Mouse (Mus musculus) activated CD4-positive, CD25-positive, alpha-beta regulatory T cell, adult 4 months (primary cell): ENCODE measurements around the gene Slc1a7. TPM values are rescaled to one million over a fixed set of nuclear protein-coding genes. Genes with fewer than 3 reads are reported as not detected.

Source experiments
- ATAC-seq: one replicate; pipeline ENCODE4 v1.8.0; 2017
- polyA plus RNA-seq, 2 experiments: library from polyadenylated mRNA; unstranded; fragments of 100-300 nt; shearing (Covaris generic); gene quantifications; one replicate each; pipeline ENCODE4 v1.2.1; 2017

Slc1a7 gene
- polyA plus RNA-seq, 2 experiments from 2014 or later, result 0.17 TPM; not detected in 1

DNA sequence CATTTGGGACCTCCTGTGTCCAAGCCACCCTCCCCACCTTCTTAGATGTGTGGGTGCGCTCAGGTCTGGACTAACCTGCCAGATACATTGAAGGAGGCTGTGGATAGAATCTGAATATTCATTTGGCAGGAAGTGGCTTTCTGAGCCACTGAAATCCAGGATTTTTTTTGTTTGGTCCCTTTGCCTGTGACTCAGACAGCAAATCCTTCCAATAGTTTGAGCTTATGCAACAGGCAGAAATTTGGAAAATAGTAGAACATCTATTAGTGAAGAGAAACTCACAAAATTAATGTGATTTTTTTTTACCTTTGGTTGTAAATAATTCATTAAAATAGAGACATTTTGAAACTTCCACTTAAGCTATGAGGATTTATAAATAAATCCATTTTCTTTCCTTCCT is 3.0 kb downstream of the Slc1a7 start:
- ATAC-seq, result no peak

DNA sequence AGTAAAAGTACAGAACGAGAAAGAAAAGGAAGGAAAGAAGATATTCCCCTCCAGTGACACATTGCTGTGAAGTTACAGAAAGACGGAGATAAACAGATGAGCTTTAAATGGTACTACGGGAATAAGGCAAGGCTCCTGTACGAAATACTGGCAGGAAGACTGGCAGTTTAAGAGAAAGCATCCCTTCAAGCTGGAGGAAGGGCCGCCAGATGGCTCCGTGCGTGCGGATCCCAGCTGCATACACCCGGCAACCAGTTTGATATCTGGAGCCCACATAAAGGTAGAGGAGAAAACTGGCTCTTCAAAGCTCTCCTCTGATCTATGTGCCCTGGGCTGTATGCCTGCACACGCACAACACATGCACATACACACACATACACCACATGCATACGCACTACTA is 6.4 kb downstream of the Slc1a7 start:
- no peak for ATAC-seq

DNA sequence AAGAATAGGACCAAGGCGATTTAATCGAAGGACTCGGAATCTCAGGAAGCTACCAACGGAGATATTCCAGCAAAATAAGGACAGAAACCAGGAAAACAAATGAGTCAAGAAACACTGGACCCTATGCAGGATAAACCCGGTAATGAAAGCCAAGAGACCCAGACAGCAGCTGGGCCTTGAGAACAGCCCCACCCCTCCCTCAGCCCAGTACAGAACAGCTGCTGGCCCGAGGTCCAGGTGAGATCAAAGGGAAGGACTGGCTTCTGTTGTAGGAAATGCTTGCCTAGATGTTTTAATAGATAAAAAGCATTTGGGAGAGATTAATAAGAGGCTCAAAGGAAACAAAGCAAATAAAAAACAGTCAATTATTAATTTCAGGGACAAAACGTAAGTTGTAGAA is 6.9 kb downstream of the Slc1a7 start:
- ATAC-seq, result no peak

DNA sequence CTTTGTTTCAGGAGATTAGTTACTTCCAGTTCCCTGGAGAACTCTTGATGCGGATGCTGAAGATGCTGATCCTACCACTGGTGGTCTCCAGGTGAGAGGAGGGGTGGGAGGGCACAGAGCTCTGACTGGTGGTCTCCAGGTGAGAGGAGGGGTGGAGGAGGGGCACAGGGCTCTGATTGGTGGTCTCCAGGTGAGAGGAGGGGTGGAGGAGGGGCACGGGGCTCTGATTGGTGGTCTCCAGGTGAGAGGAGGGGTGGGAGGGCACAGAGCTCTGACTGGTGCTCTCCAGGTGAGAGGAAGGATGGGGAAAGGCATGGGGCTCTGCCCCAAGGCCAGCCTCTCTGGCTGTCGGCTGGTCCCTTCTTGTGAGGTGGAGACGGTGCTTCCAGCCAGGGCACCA is 9.5 kb downstream of the Slc1a7 start:
- ATAC-seq, result no peak

DNA sequence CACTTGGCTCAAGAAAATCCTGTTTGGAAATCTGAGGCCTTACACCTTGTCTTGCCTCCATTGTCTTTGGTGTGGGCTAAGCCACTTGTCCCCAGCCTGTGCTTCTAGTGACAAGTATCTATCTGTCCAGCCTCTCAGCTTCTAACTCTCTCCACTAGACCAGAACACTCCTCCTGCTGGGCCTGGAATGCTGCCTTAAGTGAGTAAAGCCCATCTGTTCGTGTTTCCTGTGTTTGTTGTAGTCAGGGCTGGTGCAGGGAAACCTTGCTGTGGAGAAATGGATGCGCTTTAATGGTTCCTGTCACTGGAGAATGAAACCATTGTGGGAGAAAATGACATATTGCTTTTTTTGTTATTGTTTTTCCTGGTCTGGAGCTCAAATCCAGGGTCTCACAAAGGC is 11.4 kb downstream of the Slc1a7 start:
- no peak for ATAC-seq

GRCm38 (mm10) chr4:107980002-107980600 is 12.0 kb downstream of the Slc1a7 start:
- ATAC-seq, result no peak

GRCm38 (mm10) chr4:107983717-107984116 is 15.6 kb downstream of the Slc1a7 start:
- no peak for ATAC-seq

GRCm38 (mm10) chr4:107984282-107984981 is 16.3 kb downstream of the Slc1a7 start:
- no peak for ATAC-seq

DNA sequence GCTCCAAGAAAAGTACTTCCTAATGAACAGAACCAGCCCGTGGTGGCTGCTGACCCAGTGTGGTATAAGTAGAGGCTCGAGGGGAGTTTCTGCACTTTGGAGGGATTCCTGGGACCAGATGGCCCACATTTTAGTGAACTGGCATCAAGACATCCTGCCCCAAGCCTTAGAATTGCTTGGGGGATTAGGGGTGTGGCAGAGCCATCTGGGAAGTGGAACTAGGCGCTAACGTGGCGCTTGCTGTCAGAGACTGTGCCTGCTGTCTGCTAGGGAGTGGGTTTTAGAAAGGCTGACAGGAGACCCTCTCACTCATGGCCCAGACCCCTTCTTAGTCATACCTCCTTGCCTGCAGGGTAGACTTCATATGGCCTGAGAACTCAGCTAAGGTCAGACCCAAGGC is 17.7 kb downstream of the Slc1a7 start:
- no peak for ATAC-seq

- no peak for ATAC-seq
These were observed 18.4 kb downstream of the Slc1a7 start for GRCm38 (mm10) chr4:107986386-107987168.

GRCm38 (mm10) chr4:107988931-107989330 is 20.8 kb downstream of the Slc1a7 start:
- no peak for ATAC-seq

- no peak for ATAC-seq
These were observed 22.7 kb downstream of the Slc1a7 start for GRCm38 (mm10) chr4:107990818-107991217.

DNA sequence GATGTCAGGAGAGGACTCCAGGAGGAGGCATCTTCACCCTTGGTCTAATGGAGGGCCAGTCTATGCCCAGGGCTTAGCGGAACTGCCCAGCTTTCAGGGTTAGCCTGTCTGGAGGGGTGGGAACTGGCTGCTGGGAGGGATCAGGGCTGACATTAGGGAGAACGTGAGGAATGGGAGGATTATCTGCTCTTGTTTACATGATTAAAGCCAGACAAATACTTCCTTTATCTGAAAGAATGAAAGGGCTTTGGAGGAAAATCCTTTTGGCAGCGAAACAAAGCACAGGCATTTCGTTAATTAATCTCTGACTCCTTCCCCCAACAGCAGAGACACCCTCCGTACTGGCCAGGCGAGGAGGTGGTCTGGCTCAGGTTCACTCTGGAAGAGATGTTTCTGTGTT is 23.7 kb downstream of the Slc1a7 start:
- ATAC-seq, result no peak

GRCm38 (mm10) chr4:107995011-107995410 is 26.9 kb downstream of the Slc1a7 start:
- ATAC-seq, result no peak

- no peak for ATAC-seq
These were observed 27.6 kb downstream of the Slc1a7 start for GRCm38 (mm10) chr4:107995727-107996126.

- ATAC-seq, result no peak
These were observed 28.4 kb downstream of the Slc1a7 start for GRCm38 (mm10) chr4:107996418-107996986.

DNA sequence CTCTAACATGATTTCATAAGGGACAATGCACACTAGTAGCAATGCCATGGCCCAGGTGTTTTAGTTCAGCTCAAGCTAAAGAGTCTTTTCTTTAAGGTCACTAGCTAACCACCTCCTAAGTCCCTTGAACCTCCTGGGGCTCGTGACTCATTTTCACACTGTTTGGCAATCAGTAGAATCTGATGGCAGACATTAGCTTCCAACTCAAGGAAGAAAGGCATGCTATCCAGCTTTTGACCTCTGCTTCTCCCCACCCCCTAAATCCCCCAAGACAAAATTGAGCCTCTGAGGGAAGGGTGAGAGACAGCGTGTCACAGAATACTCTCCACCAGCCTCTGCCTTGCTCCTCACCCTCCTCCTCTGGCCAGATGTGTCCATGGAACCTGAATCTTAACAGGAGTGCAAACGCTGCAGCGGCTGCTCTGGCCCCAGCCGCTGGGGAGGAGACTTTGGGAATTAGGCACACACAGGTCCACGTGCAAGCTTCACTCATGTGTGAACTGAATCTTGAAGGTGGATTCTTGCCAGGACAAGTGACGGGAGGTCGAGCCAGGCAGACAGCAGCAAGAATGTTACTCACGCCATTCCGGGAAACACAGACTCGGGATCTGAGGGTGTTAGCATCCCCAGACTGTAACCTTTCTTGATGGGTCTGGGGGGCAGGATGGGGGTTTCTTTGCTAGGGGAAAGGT is 30.7 kb downstream of the Slc1a7 start:
- ATAC-seq, result no peak

GRCm38 (mm10) chr4:107999380-107999779 is 31.2 kb downstream of the Slc1a7 start:
- no peak for ATAC-seq

GRCm38 (mm10) chr4:108005328-108005727 is 37.2 kb downstream of the Slc1a7 start:
- ATAC-seq, result no peak

DNA sequence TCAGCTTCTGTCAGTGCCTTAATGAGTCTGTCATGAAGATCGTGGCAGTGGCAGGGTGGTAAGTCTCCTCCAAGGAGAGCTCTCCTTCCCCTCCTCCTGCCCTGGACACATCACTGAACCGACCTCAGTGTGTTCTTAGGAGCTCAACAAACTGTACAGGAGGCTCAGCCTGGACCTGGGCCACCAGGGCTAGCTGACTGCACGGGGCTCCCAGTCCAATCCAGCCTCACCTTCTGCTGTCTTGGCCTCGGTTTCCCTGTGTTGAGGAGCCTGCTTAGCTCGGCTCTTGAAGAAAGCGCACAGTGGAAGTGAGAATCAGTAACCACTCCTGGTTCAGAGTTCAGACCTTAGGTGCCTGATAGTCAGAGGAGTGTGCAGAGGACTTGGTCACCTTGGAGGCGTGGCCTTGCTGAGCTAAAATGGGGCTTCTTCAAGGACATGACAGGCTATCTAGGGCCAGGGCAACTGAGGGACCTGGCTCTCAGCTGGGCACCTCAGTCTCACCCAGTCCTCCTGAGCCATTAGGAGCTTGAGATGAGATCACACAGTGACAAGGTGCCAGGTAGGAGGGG is 39.5 kb downstream of the Slc1a7 start:
- ATAC-seq, result no peak

DNA sequence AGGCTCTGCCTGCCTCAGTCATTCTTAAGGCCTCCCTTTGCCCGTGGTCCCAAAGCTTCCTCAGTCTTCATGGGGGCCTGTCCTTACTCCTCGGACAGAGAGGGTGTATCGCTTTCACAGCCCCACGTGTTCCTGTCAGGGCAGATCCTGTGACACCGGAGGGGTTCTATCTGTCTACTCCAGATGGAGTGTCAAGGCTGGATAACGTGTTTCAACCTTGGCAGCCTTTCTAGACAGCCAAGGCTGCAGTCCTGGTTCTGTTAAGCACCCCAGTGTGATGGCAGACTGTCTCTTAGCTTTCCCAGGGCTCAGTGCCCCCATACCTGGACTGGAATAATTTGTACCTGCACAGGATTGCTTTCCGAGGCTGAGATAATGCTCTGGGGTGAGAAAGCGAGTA is 40.4 kb downstream of the Slc1a7 start:
- ATAC-seq, result no peak

DNA sequence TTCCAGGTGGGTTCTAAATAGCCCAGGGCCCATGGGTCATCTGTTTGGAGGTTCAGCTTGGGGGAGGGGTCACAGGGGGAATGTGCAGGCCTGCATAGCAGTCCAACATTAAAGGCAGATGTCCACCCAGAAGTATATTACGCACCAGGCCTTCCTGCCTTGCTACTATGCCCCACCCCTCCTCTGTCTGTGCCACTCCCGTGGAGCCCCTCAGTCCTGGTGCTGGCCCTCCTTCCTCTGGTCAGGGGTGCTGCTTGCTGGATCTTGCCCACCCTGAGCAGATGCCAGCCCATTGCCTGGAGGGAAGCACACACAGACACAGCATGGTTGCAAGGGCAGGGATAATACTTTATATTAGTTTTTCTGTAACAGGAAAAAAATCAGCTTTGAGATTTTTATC is 46.3 kb downstream of the Slc1a7 start:
- no peak for ATAC-seq
